In the genomic region with DNA sequence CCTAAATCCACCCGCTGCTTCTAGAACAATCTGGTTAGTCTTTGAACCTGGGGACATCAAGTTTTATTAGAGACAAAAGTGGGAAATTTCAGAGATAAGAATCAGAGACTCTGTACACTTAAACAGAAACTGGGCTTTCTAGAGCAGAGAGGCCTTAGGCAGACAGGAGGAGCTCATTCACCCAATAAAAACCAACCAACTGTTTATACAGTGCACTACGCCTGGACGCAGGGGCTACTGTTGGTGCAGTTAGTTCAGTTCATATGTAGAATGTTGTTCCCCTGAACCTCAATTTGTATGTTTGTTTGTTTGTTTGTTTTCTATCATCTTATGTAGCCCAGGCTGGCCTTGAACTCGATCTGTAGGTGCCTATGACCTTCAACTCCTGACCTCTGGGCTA, we compare ENCODE assay signal across 13 mouse cellular contexts. TPM values are rescaled to one million over a fixed set of nuclear protein-coding genes. Genes with fewer than 3 reads are reported as not detected.
"Had no signal": no experiment of that assay in that cellular context is flagged by ENCODE, and none has a peak within 500 bp of the region (broad histone marks: within the 10 kb centered on the region; RNA-seq: fewer than 3 reads in every experiment).

No protein-coding gene starts in this region.

- H3K4me3 ChIP-seq: megakaryocyte, embryonic 14.5 days; midbrain, embryonic 13.5 days; myocyte; neural tube, embryonic 13.5 days; neural tube, embryonic 15.5 days had no signal

- ATAC-seq: midbrain, embryonic 13.5 days; midbrain, embryonic 16.5 days had no signal

- H3K36me3 ChIP-seq: midbrain, embryonic 13.5 days; neural tube, embryonic 13.5 days; neural tube, embryonic 15.5 days had no signal

- H3K4me1 ChIP-seq: midbrain, embryonic 13.5 days; neural tube, embryonic 13.5 days; neural tube, embryonic 15.5 days had no signal

- H3K9me3 ChIP-seq: midbrain, embryonic 13.5 days; neural tube, embryonic 13.5 days; neural tube, embryonic 15.5 days had no signal

- H3K9ac ChIP-seq: lung, embryonic 14.5 days; midbrain, embryonic 13.5 days; neural tube, embryonic 13.5 days; neural tube, embryonic 15.5 days had no signal

- H3K4me2 ChIP-seq: lung, embryonic 14.5 days; midbrain, embryonic 11.5 days; midbrain, embryonic 13.5 days; neural tube, embryonic 13.5 days; neural tube, embryonic 15.5 days had no signal

- H3K27ac ChIP-seq: midbrain, embryonic 13.5 days; neural tube, embryonic 13.5 days; neural tube, embryonic 15.5 days had no signal

- H3K27me3 ChIP-seq: midbrain, embryonic 13.5 days; neural tube, embryonic 13.5 days; neural tube, embryonic 15.5 days had no signal

RNA-seq across cellular contexts. Expression of a gene that starts 17.9 kb away (rescaled TPM):
- polyA plus RNA-seq: liver, embryonic 16.5 days; lung, embryonic 14.5 days; midbrain, embryonic 11.5 days; midbrain, embryonic 13.5 days; midbrain, embryonic 16.5 days; myocyte; neural tube, embryonic 11.5 days; neural tube, embryonic 13.5 days; neural tube, embryonic 15.5 days; stomach, embryonic 14.5 days had no signal

RNA-seq across cellular contexts. Expression of a gene that starts 28.7 kb away (rescaled TPM):
- polyA plus RNA-seq: liver, embryonic 16.5 days; lung, embryonic 14.5 days; midbrain, embryonic 11.5 days; midbrain, embryonic 13.5 days; midbrain, embryonic 16.5 days; neural tube, embryonic 11.5 days; neural tube, embryonic 13.5 days; neural tube, embryonic 15.5 days; small intestine, adult 2 months; stomach, embryonic 14.5 days; thymus, postnatal 0 days had no signal
